Mouse (Mus musculus) neural tube, embryonic 13.5 days (tissue): Measurements from ENCODE around the gene B3galt6. TPM values are rescaled to one million over a fixed set of nuclear protein-coding genes. Genes with fewer than 3 reads are reported as not detected.

Experiments used
- ATAC-seq: fragments of 200-750 bp; cut with Nextera tagmentation; 2 replicates; pipeline ENCODE4 v1.8.0; 2017; ENCODE audit warnings: low read depth, mild to moderate bottlenecking, moderate TSS enrichment, moderate library complexity
- H3K27ac ChIP-seq: fragments of 300-500 bp; sonication (generic); replicated peaks from 2 replicates; pipeline ENCODE4 v1.5.1; 2015; ENCODE audit warnings: moderate library complexity, mild to moderate bottlenecking, inconsistent platforms
- H3K27me3 ChIP-seq: fragments of 300-500 bp; sonication (generic); 2 replicates; pipeline ENCODE4 v1.6.1; 2015; ENCODE audit warnings: mild to moderate bottlenecking, inconsistent platforms
- H3K36me3 ChIP-seq: fragments of 300-500 bp; sonication (generic); 2 replicates; pipeline ENCODE4 v1.6.1; 2015; ENCODE audit warnings: mild to moderate bottlenecking, inconsistent platforms
- H3K4me1 ChIP-seq: fragments of 300-500 bp; sonication (generic); replicated peaks from 2 replicates; pipeline ENCODE4 v1.6.1; 2015; ENCODE audit warnings: inconsistent platforms
- H3K4me2 ChIP-seq: fragments of 300-500 bp; sonication (generic); 2 replicates; pipeline ENCODE4 v1.6.1; 2015; ENCODE audit warnings: inconsistent platforms, mild to moderate bottlenecking, moderate library complexity
- H3K4me3 ChIP-seq: fragments of 300-500 bp; sonication (generic); 2 replicates; pipeline ENCODE4 v1.5.1; 2015; ENCODE audit warnings: mild to moderate bottlenecking, inconsistent platforms
- H3K9ac ChIP-seq: fragments of 300-500 bp; sonication (generic); 2 replicates; pipeline ENCODE4 v1.6.1; 2015; ENCODE audit warnings: moderate library complexity, mild to moderate bottlenecking, inconsistent platforms
- H3K9me3 ChIP-seq: fragments of 300-500 bp; sonication (generic); 2 replicates; pipeline ENCODE4 v1.6.1; 2016; ENCODE audit warnings: inconsistent platforms
- WGBS: fragments of 180-500 bp; shearing (Covaris S2); methylation state at CpG from one replicate; pipeline ENCODE4 v1.1.7; 2015; 5-methylcytosine and 5-hydroxymethylcytosine counted together
- polyA plus RNA-seq: library from polyadenylated mRNA; unstranded; fragments of >200 nt; fragmentation: Nextera tagmentation; extraction: Ambion mirVana; gene quantifications from 2 replicates; pipeline ENCODE4 v1.2.1, GENCODE M21; 2015

B3galt6 gene
- polyA plus RNA-seq, 1 experiment from 2014 or later = 25.1 TPM

DNA sequence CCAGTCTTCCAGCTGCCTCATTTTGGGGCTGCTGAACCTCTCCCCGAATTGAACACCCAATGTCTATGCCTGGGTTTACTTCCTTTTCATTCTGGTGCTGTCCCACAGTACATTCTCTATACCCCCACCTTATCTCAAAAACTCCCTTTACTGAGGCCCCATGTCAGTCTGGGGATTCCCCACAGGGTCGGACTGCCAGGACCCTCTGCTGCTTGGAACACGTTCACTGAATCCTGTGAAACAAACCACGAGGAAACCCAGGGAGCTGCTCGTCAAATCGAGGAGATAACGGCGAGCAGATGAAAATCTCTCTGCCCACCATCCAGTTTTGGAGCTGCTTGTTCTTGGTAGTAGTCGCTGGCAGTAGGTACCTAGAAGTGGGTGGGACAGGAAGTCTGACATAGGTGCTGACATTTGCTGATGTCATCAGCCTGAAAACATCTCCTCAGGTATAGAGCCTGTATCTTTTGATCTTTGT is 29.5 kb upstream of the B3galt6 start:
- no peaks in the 10 kb centered on the region for H3K4me1 ChIP-seq
- ATAC-seq = no peak
- peaks cover 32% of the 10 kb centered on the region for H3K36me3 ChIP-seq
- H3K27ac ChIP-seq = no peak overlapping the region
- H3K4me3 ChIP-seq = no peak overlapping the region
- H3K4me2 ChIP-seq = no peak overlapping the region
- no peaks in the 10 kb centered on the region for H3K27me3 ChIP-seq
- H3K9ac ChIP-seq = no peak overlapping the region
- 87% methylated on average over 9 of the region's 9 CpGs for WGBS
- no peaks in the 10 kb centered on the region for H3K9me3 ChIP-seq

DNA sequence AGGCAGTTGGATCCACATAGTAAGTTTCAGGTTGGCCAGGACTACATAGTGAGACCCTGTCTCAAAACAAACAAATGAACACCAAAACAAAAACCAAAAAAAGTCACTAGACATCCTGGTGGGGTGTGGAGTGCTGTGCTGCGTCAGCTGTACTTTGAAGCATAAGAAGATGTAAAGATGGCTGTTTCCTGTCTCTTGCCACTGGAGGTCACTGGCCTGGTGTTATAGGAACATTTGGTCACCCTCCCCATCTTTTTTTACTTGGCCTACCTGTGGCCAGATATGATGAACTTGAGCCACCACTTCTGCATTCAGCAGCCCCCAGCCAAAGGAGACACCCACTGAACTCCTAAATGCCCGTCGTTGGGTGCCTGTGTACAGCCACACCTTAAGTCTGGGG is 28.9 kb upstream of the B3galt6 start:
- Histone ChIP-seq H3K9me3 (no peaks in the 10 kb centered on the region), H3K4me1 (no peaks in the 10 kb centered on the region), H3K27ac (no peak overlapping the region), H3K27me3 (no peaks in the 10 kb centered on the region), H3K9ac (no peak overlapping the region), H3K4me3 (no peak overlapping the region), H3K36me3 (peaks cover 30% of the 10 kb centered on the region), H3K4me2 (no peak overlapping the region)
- 82% methylated on average over 3 of the region's 3 CpGs for WGBS
- no peak for ATAC-seq

DNA sequence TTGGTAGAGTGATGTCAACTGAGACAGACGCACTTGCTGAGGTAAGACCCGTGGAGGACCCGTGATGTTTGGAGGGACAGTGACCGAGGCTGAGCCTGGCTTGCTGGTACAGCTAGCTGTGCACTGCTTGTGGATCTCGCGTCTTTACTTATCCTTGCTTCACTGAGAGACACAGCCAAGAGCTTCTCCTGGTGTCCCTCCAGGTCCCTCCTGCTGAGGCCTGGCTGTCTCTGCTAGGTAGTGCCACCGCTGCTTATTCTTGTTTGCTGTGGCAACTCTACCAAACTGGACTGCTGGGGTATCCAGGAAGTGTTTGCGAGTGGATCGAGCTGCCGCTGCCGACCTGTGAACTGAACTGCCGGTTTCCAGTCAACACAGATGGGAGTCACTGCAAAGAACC is 27.3 kb upstream of the B3galt6 start:
- Histone ChIP-seq H3K27me3 (no peaks in the 10 kb centered on the region), H3K36me3 (peaks cover 37% of the 10 kb centered on the region), H3K9me3 (no peaks in the 10 kb centered on the region), H3K9ac (no peak overlapping the region), H3K4me1 (no peaks in the 10 kb centered on the region), H3K27ac (no peak overlapping the region), H3K4me2 (no peak overlapping the region), H3K4me3 (no peak overlapping the region)
- no peak for ATAC-seq
- 93% methylated on average over 12 of the region's 12 CpGs for WGBS

DNA sequence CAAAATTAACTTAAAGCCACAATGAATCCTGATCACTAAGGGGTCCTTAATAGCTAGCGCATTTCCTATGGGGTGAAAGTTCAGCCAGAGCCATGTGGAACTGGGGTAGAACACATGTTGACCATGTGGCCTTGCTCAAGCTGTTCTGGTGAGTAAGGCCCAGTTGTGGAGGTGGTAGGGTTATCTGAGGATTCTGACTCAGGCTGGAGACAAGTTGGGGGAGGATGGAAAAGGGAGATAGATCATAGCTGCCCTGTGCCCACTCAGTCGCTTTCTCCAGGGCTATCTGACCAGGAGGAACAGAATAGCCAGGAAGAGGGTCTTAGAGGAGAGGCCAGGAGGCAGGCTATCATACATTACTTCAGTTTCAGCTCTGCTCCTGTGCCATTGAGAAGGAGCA is 22.0 kb upstream of the B3galt6 start:
- ATAC-seq = no peak
- H3K27me3 ChIP-seq = no peaks in the 10 kb centered on the region
- no peak overlapping the region for H3K4me3 ChIP-seq
- H3K4me2 ChIP-seq = no peak overlapping the region
- no peak overlapping the region for H3K9ac ChIP-seq
- peaks cover 71% of the 10 kb centered on the region for H3K36me3 ChIP-seq
- no peak overlapping the region for H3K27ac ChIP-seq
- WGBS = 86% methylated on average over 2 of the region's 2 CpGs
- no peaks in the 10 kb centered on the region for H3K9me3 ChIP-seq
- H3K4me1 ChIP-seq = no peaks in the 10 kb centered on the region

DNA sequence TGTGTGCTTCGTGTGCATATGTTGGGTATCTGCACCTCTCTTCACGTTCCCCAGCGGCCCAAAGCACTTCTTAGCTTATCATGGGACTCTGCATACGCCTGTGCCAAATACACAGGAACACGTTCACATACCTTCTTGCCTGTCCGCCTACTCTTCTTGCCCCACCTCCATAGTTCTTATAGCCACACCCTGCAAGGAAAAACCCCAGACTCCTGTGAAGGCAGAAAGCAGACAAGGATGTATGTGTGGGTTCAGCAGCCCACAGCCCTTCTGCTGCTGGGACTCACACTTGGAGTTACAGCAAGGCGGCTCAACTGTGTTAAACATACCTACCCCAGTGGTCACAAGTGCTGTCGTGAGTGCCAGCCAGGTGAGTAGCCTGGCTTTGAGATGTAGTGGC is 21.2 kb upstream of the B3galt6 start, which contains the start of gene Tnfrsf4:
TSS of gene Tnfrsf4 (plus strand) at position 207 of the 400 bp plus-strand sequence.
- Histone ChIP-seq H3K4me2 (no peak within 1 kb of the TSS), H3K27me3 (no peaks in the 10 kb centered on the region), H3K4me3 (no peak within 1 kb of the TSS), H3K27ac (no peak within 1 kb of the TSS), H3K4me1 (no peaks in the 10 kb centered on the region), H3K9me3 (no peaks in the 10 kb centered on the region), H3K36me3 (peaks cover 79% of the 10 kb centered on the region), H3K9ac (no peak within 1 kb of the TSS)
- no peak for ATAC-seq
- 90% methylated on average over 8 of the region's 8 CpGs for WGBS

DNA sequence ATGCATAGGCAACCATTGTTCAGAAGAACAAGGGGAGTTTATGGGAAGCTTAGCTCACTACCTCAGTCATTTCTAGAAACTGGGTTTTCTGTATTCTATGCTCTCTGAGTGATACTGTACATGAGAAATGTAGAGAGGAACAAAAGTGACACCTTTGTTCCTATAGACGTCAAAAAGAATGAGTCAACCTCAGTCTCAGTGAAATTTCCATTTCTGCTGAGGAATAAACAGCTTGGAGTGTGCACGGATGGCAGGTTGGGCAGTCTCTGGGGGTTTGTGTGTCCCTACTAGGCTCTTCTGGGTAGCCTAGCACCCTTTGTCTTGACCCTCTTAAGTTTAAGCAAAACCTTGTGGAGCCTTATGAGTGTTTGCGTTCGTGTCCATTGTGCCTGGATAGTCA is 15.9 kb upstream of the B3galt6 start:
- H3K9ac ChIP-seq = no peak overlapping the region
- no peaks in the 10 kb centered on the region for H3K27me3 ChIP-seq
- no peak overlapping the region for H3K4me2 ChIP-seq
- 95% methylated on average over 4 of the region's 4 CpGs for WGBS
- no peak overlapping the region for H3K4me3 ChIP-seq
- H3K9me3 ChIP-seq = no peaks in the 10 kb centered on the region
- H3K4me1 ChIP-seq = no peaks in the 10 kb centered on the region
- no peak overlapping the region for H3K27ac ChIP-seq
- no peak for ATAC-seq
- H3K36me3 ChIP-seq = peaks cover 95% of the 10 kb centered on the region

DNA sequence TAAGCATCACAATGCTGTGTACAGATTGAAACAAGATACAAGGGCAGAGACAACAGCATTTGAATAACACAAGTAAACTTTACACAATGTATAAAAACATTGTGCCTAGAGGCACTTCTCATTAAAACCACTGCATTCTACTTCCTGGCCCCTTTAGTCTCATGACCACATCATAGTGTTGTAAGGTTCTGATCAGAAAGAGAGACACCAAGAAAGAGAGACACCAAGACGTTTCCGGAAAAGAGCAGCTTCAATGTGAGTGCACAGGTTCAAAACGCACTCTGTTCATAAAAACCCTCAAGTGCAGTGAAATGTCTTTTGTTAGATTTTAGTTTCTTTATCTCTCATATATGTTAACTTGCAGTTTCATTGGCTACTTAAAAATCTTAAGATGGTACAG is 11.7 kb upstream of the B3galt6 start:
- Histone ChIP-seq H3K9ac (no peak overlapping the region), H3K27me3 (no peaks in the 10 kb centered on the region)
- no peak for ATAC-seq

DNA sequence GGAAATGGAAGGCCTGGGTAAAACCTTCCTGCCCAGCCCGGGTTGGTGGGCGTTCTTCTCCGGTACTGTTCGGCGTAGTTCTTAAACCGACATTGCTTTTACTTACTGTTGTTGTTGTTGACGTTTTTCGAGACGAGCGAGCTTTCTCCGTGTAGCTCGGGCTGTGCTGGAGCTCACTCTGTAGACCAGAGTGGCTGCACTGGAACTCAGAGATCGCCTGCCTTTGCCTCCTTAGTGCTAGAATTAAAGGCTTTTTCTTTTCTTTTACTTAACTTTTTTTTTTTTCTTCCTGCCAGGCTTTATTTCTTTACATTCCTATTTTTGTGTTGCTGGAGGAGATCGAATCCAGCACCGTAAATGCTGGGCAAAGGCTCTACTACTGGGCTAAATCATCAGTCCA is 1.2 kb upstream of the B3galt6 start:
- H3K9me3 ChIP-seq = no peaks in the 10 kb centered on the region
- 5% methylated on average over 15 of the region's 15 CpGs for WGBS
- ATAC-seq = no peak; the same call in 1 of the 2 replicates

More for the DNA sequence above, 11.7 kb upstream of the B3galt6 start:
- Histone ChIP-seq H3K4me3 (no peak overlapping the region), H3K36me3 (peaks cover 94% of the 10 kb centered on the region), H3K27ac (no peak overlapping the region), H3K4me2 (no peak overlapping the region), H3K4me1 (no peaks in the 10 kb centered on the region), H3K9me3 (no peaks in the 10 kb centered on the region)
- WGBS = 93% methylated on average over 3 of the region's 3 CpGs

DNA sequence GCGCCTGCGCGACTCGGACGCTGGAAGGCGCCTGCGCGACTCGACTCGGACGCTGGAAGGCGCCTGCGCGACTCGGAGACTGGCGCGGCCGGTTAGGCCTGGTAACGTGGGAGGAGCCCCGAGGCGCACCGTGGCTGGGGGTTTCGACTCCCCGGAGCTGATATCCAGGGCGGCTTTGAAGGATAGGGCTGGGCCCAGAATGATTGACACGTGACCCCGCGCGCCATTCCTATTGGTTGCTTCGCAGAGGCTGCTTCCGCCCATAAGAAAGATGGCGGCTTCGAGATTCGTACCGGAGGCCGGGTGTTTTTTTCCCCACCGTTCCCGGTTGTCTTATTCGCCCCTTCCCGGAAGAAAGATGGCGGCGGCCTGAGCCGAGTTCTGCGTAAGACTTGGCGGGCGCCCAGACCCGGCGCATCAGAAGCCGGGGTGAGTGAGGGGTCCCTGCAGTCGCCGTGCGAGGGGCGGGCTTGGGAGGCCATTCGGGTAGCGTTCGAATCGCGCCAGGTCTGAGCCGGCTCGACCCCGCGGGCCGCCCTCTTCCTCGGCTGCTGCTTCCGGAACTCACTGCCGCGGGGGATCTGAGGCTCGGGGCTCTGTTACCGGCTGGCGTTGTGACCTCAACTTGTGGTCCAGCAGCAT is 578 bp upstream of the B3galt6 start:
- Histone ChIP-seq H3K27ac (peak overlapping the region; percentile 96), H3K4me1 (peaks cover 49% of the 10 kb centered on the region), H3K4me2 (peak overlapping the region; percentile 78), H3K9ac (peak overlapping the region; percentile 78), H3K9me3 (no peaks in the 10 kb centered on the region), H3K27me3 (no peaks in the 10 kb centered on the region), H3K4me3 (peak overlapping the region; percentile 76), H3K36me3 (peaks cover 21% of the 10 kb centered on the region)
- WGBS = 0% methylated on average over 70 of the region's 70 CpGs
- ATAC-seq = peak; percentile 87

More for the DNA sequence above, 1.2 kb upstream of the B3galt6 start:
- peak overlapping the region; percentile 78 for H3K4me2 ChIP-seq
- peaks cover 49% of the 10 kb centered on the region for H3K4me1 ChIP-seq
- peak overlapping the region; percentile 76 for H3K4me3 ChIP-seq
- no peaks in the 10 kb centered on the region for H3K27me3 ChIP-seq
- H3K9ac ChIP-seq = peak overlapping the region; percentile 78
- peak overlapping the region; percentile 96 for H3K27ac ChIP-seq
- H3K36me3 ChIP-seq = peaks cover 26% of the 10 kb centered on the region

DNA sequence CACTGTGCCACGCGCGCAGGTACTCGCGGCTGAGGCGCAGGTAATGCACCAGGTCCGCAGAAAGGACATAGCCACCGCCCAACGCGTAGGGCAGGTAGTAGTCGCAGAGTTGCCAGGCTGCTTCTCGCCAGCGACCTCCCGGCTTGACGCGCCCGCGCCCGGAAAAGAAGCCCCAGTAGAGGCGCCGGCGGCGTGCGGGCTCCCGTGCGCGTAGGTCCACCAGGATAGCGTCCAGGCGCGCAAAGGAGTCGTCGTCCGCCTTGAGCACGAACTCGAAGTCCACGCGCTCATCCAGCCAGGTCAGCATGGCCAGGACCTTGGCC is 580 bp downstream of the B3galt6 start:
- peak; percentile 14; the same call in 1 of the 2 replicates for ATAC-seq

DNA sequence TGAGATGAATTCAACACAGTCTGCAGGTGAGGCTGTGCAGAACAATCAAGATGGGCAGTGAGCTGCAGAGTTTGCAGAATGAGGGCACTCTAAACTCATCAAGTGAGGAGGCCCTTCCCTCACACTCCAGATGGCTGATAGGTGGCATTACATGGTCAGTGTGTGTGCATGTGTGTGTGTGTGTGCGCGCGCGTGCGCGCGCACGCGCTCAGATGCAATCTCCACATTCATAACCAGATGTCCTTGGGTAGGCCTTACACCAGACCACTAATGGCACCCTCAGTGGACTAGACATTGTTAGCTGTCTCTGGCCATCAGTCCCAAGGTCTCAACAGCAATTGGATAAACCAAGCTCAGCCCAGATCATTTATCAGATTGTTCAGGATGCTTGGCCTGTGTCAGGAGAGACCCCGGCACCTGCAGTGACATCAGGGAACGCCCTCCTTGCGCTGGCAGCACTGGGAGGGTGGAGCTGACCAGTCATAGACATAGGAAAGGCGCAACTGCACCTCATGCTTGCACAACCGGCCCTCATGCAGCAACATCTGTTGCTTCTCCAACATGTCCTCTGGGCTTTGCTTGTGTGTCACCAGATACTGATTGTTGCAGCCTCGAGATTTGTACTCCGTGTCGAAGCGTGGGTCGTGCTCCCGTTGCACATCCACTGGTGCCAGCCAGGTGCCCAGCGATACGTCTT is 1.1 kb downstream of the B3galt6 start:
- Histone ChIP-seq H3K4me2 (peak overlapping the region; percentile 99), H3K36me3 (peaks cover 4% of the 10 kb centered on the region; the same call in 1 of the 2 replicates), H3K27ac (peak overlapping the region; percentile 95), H3K27me3 (no peaks in the 10 kb centered on the region), H3K9me3 (no peaks in the 10 kb centered on the region), H3K9ac (peak overlapping the region; percentile 83), H3K4me3 (peak overlapping the region; percentile 76), H3K4me1 (peaks cover 46% of the 10 kb centered on the region)
- ATAC-seq = 0 out of 2 replicates have a peak, but pooled peaks have one; percentile 0
- 90% methylated on average over 22 of the region's 22 CpGs for WGBS

More for the DNA sequence above, 580 bp downstream of the B3galt6 start:
- 30% methylated on average over 37 of the region's 37 CpGs for WGBS
- peaks cover 9% of the 10 kb centered on the region for H3K36me3 ChIP-seq
- H3K27ac ChIP-seq = peak overlapping the region; percentile 95
- H3K27me3 ChIP-seq = no peaks in the 10 kb centered on the region
- peaks cover 49% of the 10 kb centered on the region for H3K4me1 ChIP-seq
- peak overlapping the region; percentile 76 for H3K4me3 ChIP-seq
- H3K4me2 ChIP-seq = peak overlapping the region; percentile 99
- H3K9me3 ChIP-seq = no peaks in the 10 kb centered on the region
- H3K9ac ChIP-seq = peak overlapping the region; percentile 83

DNA sequence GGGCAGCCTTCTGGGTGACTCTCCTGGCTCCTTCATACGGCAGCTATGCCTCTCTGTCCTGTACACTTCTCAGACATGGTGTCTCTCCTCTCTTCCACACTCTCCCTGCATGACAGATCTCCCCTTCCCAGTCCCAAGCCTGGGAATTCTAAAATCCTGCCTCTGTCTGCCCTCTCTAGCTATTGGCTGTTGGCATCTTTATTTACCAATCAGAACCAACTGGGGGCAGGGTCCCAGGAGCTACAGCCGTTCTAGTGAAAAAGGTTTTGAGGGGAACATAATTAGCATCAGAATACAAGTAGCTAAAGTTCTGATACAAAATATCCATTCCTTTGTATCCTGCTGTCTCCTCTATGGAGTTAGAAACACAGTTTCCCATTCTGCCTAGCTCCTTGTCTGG is 8.7 kb downstream of the B3galt6 start:
- no peaks in the 10 kb centered on the region for H3K9me3 ChIP-seq
- H3K27me3 ChIP-seq = no peaks in the 10 kb centered on the region
- no peak overlapping the region for H3K27ac ChIP-seq
- H3K36me3 ChIP-seq = no peaks in the 10 kb centered on the region
- 0 out of 2 replicates have a peak, but pooled peaks cover 8% of the 10 kb centered on the region for H3K4me1 ChIP-seq
- 16% methylated on average over 2 of the region's 2 CpGs for WGBS
- no peak overlapping the region for H3K9ac ChIP-seq
- H3K4me3 ChIP-seq = no peak overlapping the region
- ATAC-seq = no peak
- H3K4me2 ChIP-seq = no peak overlapping the region
